Mouse (Mus musculus): ENCODE data around the gene Ifi204. TPM values are rescaled to one million over a fixed set of nuclear protein-coding genes. Genes with fewer than 3 reads are reported as not detected.
"Not testable (repeated sequence)": the region's sequence is repeated elsewhere in the genome, so short reads cannot be mapped to it uniquely, and the experiment has no call there.

Gene Ifi204
- polyA plus RNA-seq, 1 experiment, result 0.14 TPM

- 65% methylated on average over 4 of the region's 4 CpGs for WGBS
- peak within 1 kb of the TSS; percentile 40; the same call in 1 of the 2 replicates for H3K27ac ChIP-seq (ENCODE audit: insufficient read depth, low read depth, low read length)
These were observed 25.1 kb downstream of the Ifi204 start, which contains the start of gene Ifi207 for GRCm38 (mm10) chr1:173741656-173742055. Gene Ifi207 (minus strand): TSS chr1:173741747.

GRCm38 (mm10) chr1:173740537-173740936 lies 26.2 kb downstream of the Ifi204 start:
- no peaks in the 10 kb centered on the region for H3K36me3 ChIP-seq (ENCODE audit: control insufficient read depth, insufficient read depth, low read length)
- no peak overlapping the region for H3K4me3 ChIP-seq (ENCODE audit: low read depth, low read length)
- H3K27ac ChIP-seq (ENCODE audit: insufficient read depth, low read depth, low read length), result no peak overlapping the region
- TF ChIP-seq CTCF (IDR thresholded peaks at IDR 0.05; ENCODE audit: extremely low read depth, insufficient read length, insufficient replicate concordance, low read depth, low read length) (no peak), POLR2A (IDR thresholded peaks at IDR 0.05; ENCODE audit: low read depth, low read length) (no peak)
- no peaks in the 10 kb centered on the region for H3K27me3 ChIP-seq (ENCODE audit: control insufficient read depth, insufficient read depth, low read length)
- H3K4me1 ChIP-seq (ENCODE audit: control insufficient read depth, insufficient read depth, insufficient read length, low read length), result no peaks in the 10 kb centered on the region

More at GRCm38 (mm10) chr1:173741656-173742055, 25.1 kb downstream of the Ifi204 start, which contains the start of gene Ifi207:
- H3K27me3 ChIP-seq (ENCODE audit: control insufficient read depth, insufficient read depth, low read length), result no peaks in the 10 kb centered on the region
- TF ChIP-seq POLR2A (IDR thresholded peaks at IDR 0.05; ENCODE audit: low read depth, low read length), result no peak
- TF ChIP-seq CTCF (IDR thresholded peaks at IDR 0.05; ENCODE audit: extremely low read depth, insufficient read length, insufficient replicate concordance, low read depth, low read length), result no peak
- H3K4me3 ChIP-seq (ENCODE audit: low read depth, low read length), result no peak within 1 kb of the TSS
- no peaks in the 10 kb centered on the region for H3K36me3 ChIP-seq (ENCODE audit: control insufficient read depth, insufficient read depth, low read length)
- H3K4me1 ChIP-seq (ENCODE audit: control insufficient read depth, insufficient read depth, insufficient read length, low read length), result no peaks in the 10 kb centered on the region

GRCm38 (mm10) chr1:173736986-173737385 lies 29.8 kb downstream of the Ifi204 start:
- no peak overlapping the region for H3K27ac ChIP-seq (ENCODE audit: insufficient read depth, low read depth, low read length)
- TF ChIP-seq POLR2A (IDR thresholded peaks at IDR 0.05; ENCODE audit: low read depth, low read length) (no peak), CTCF (IDR thresholded peaks at IDR 0.05; ENCODE audit: extremely low read depth, insufficient read length, insufficient replicate concordance, low read depth, low read length) (no peak)
- 58% methylated on average over 2 of the region's 2 CpGs for WGBS

GRCm38 (mm10) chr1:173735015-173735414 lies 31.7 kb downstream of the Ifi204 start:
- H3K36me3 ChIP-seq (ENCODE audit: control insufficient read depth, insufficient read depth, low read length); H3K4me3 ChIP-seq (ENCODE audit: low read depth, low read length); H3K27ac ChIP-seq (ENCODE audit: insufficient read depth, low read depth, low read length); H3K4me1 ChIP-seq (ENCODE audit: control insufficient read depth, insufficient read depth, insufficient read length, low read length); H3K27me3 ChIP-seq (ENCODE audit: control insufficient read depth, insufficient read depth, low read length): not testable (repeated sequence)
- WGBS, result 79% methylated on average over 4 of the region's 4 CpGs

More at GRCm38 (mm10) chr1:173736986-173737385, 29.8 kb downstream of the Ifi204 start:
- H3K4me1 ChIP-seq (ENCODE audit: control insufficient read depth, insufficient read depth, insufficient read length, low read length), result no peaks in the 10 kb centered on the region
- no peaks in the 10 kb centered on the region for H3K36me3 ChIP-seq (ENCODE audit: control insufficient read depth, insufficient read depth, low read length)
- H3K4me3 ChIP-seq (ENCODE audit: low read depth, low read length), result no peak overlapping the region
- H3K27me3 ChIP-seq (ENCODE audit: control insufficient read depth, insufficient read depth, low read length), result no peaks in the 10 kb centered on the region

GRCm38 (mm10) chr1:173733219-173733618 lies 33.5 kb downstream of the Ifi204 start:
- 27% methylated on average over 7 of the region's 7 CpGs for WGBS
- TF ChIP-seq POLR2A (IDR thresholded peaks at IDR 0.05; ENCODE audit: low read depth, low read length) (no peak), CTCF (IDR thresholded peaks at IDR 0.05; ENCODE audit: extremely low read depth, insufficient read length, insufficient replicate concordance, low read depth, low read length) (no peak)
- Histone ChIP-seq H3K4me1 (ENCODE audit: control insufficient read depth, insufficient read depth, insufficient read length, low read length) (no peaks in the 10 kb centered on the region), H3K36me3 (ENCODE audit: control insufficient read depth, insufficient read depth, low read length) (no peaks in the 10 kb centered on the region), H3K4me3 (ENCODE audit: low read depth, low read length) (no peak overlapping the region), H3K27ac (ENCODE audit: insufficient read depth, low read depth, low read length) (no peak overlapping the region), H3K27me3 (ENCODE audit: control insufficient read depth, insufficient read depth, low read length) (no peaks in the 10 kb centered on the region)

Other genes with a start within 250 kb of the Ifi204 start
- gene Ifi214, start 231.0 kb downstream of the Ifi204 start, polyA plus RNA-seq (2012; rRNA removed), result not detected in 2 replicates
- 0.47 and 0.87 TPM in 2 replicates for gene Ifi213, start 167.7 kb downstream of the Ifi204 start, polyA plus RNA-seq (2012; rRNA removed)
- gene Ifi209, start 136.0 kb downstream of the Ifi204 start, polyA plus RNA-seq (2012; rRNA removed), result 0.03 and 0.06 TPM in 2 replicates
- 0.36 and 0.52 TPM in 2 replicates for gene Ifi208, start 93.3 kb downstream of the Ifi204 start, polyA plus RNA-seq (2012; rRNA removed)
- gene Ifi207, start 25.2 kb downstream of the Ifi204 start, polyA plus RNA-seq (2012; rRNA removed), result 1.3 and 1.8 TPM in 2 replicates
- gene Ifi211, start 146.1 kb upstream of the Ifi204 start, polyA plus RNA-seq (2012; rRNA removed), result 0.06 and 0.15 TPM in 2 replicates
- gene Mndal, start 175.5 kb upstream of the Ifi204 start, polyA plus RNA-seq (2012; rRNA removed), result 0.19 and 0.33 TPM in 2 replicates
- gene Ifi203, start 175.7 kb upstream of the Ifi204 start, polyA plus RNA-seq (2012; rRNA removed), result 1.4 and 2.3 TPM in 2 replicates
- 0.10 TPM in 1 of 2 replicates, not detected in the other for gene Ifi202b, start 215.8 kb upstream of the Ifi204 start, polyA plus RNA-seq (2012; rRNA removed)

Measured in small intestine, adult 2 months (tissue).